Comparison of ENCODE assay signal across 10 mouse cellular contexts in the genomic region with DNA sequence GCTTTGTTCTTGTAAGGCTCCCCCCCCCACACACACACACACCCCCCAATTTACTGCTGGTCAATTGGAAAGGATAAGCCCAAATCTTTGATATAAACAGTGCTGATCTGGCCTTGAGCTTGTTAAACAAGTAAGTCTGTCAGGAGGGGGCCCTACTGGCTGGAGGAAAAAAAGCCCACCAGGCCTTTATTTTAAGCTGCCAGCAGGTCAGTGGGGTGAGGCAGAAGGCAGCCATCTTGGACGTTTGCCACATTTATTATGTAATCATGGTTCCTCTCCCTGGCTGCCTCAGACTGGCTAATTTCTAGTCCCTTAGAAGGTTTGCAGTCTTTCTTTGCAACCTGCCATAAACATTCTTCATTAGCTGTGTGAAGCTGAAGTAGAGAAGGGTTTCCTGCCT.
DNase-seq lines count a peak whose midpoint lies in the region; ATAC-seq and TF ChIP-seq lines count a peak whose summit lies in the region.
"Had no signal": no experiment of that assay in that cellular context is flagged by ENCODE, and none has a peak within 500 bp of the region (broad histone marks: within the 10 kb centered on the region; RNA-seq: fewer than 3 reads in every experiment).

No protein-coding gene starts in this region.

- DNase-seq in heart, adult 9 months (ENCODE audit: low spot score in 2 of 2) = peak; percentile 28 to 44
- DNase-seq in midbrain, postnatal 0 days (ENCODE audit: low spot score) = peak; percentile 39
- DNase-seq in lung, postnatal 36 days = peak; percentile 47
- no peak for DNase-seq in frontal cortex, postnatal 36 days (ENCODE audit: low spot score in 2 of 2)
- DNase-seq in neural tube, embryonic 10.5 days (ENCODE audit: extremely low spot score, low spot score) = no peak
- DNase-seq: adrenal gland, postnatal 10 days had no signal

- no peak for TF ChIP-seq CTCF in midbrain, postnatal 0 days (IDR thresholded peaks at IDR 0.05)

- no peaks in the 10 kb centered on the region for H3K27me3 ChIP-seq in heart, embryonic 11.5 days (ENCODE audit: control insufficient read depth, insufficient read depth, low read length)
- H3K27me3 ChIP-seq in midbrain, postnatal 0 days (ENCODE audit: insufficient read depth, low read length) = no peaks in the 10 kb centered on the region
- no peaks in the 10 kb centered on the region for H3K27me3 ChIP-seq in midbrain, embryonic 16.5 days (ENCODE audit: control insufficient read depth, insufficient read depth, low read depth, low read length)
- H3K27me3 ChIP-seq in forebrain, embryonic 13.5 days = no peaks in the 10 kb centered on the region
- H3K27me3 ChIP-seq: liver, embryonic 15.5 days had no signal

- no peak overlapping the region for H3K9ac ChIP-seq in heart, embryonic 11.5 days (ENCODE audit: low read depth, low read length)
- H3K9ac ChIP-seq in midbrain, postnatal 0 days (replicated peaks; ENCODE audit: low read length, poor library complexity, severe bottlenecking) = no peak overlapping the region
- no peak overlapping the region for H3K9ac ChIP-seq in midbrain, embryonic 16.5 days (ENCODE audit: low read depth, low read length)
- no peak overlapping the region for H3K9ac ChIP-seq in forebrain, embryonic 13.5 days
- H3K9ac ChIP-seq: liver, embryonic 15.5 days had no signal

- H3K36me3 ChIP-seq in heart, embryonic 11.5 days (ENCODE audit: control insufficient read depth, insufficient read depth, low read length) = no peaks in the 10 kb centered on the region
- H3K36me3 ChIP-seq in midbrain, postnatal 0 days (ENCODE audit: insufficient read depth, low read length) = no peaks in the 10 kb centered on the region
- no peaks in the 10 kb centered on the region for H3K36me3 ChIP-seq in midbrain, embryonic 16.5 days (ENCODE audit: control insufficient read depth, insufficient read depth, low read length)
- no peaks in the 10 kb centered on the region for H3K36me3 ChIP-seq in forebrain, embryonic 13.5 days (ENCODE audit: poor library complexity, severe bottlenecking)
- H3K36me3 ChIP-seq: liver, embryonic 15.5 days had no signal

- no peaks in the 10 kb centered on the region for H3K4me1 ChIP-seq in heart, embryonic 11.5 days (ENCODE audit: control insufficient read depth, insufficient read depth, low read length)
- no peaks in the 10 kb centered on the region for H3K4me1 ChIP-seq in midbrain, postnatal 0 days (ENCODE audit: insufficient read depth, low read length)
- peaks cover 8% of the 10 kb centered on the region; the same call in 1 of the 2 replicates for H3K4me1 ChIP-seq in midbrain, embryonic 16.5 days (ENCODE audit: control insufficient read depth, insufficient read depth, low read length)
- H3K4me1 ChIP-seq in forebrain, embryonic 13.5 days = peaks cover 15% of the 10 kb centered on the region

- no peak overlapping the region for H3K27ac ChIP-seq in heart, embryonic 11.5 days (ENCODE audit: low read depth, low read length)
- H3K27ac ChIP-seq in midbrain, postnatal 0 days (ENCODE audit: low read depth, low read length) = no peak overlapping the region
- no peak overlapping the region for H3K27ac ChIP-seq in midbrain, embryonic 16.5 days (ENCODE audit: low read length)
- H3K27ac ChIP-seq in forebrain, embryonic 13.5 days = peak overlapping the region; percentile 75
- H3K27ac ChIP-seq: liver, embryonic 15.5 days had no signal

- ATAC-seq in heart, embryonic 11.5 days (replicated peaks; ENCODE audit: insufficient number of reproducible peaks, low FRiP score, low TSS enrichment) = no peak
- ATAC-seq in midbrain, postnatal 0 days (ENCODE audit: low FRiP score) = no peak
- no peak for ATAC-seq in midbrain, embryonic 16.5 days
- no peak for ATAC-seq in forebrain, embryonic 13.5 days

- no peaks in the 10 kb centered on the region for H3K9me3 ChIP-seq in heart, embryonic 11.5 days (replicated peaks; ENCODE audit: control insufficient read depth, low read length)
- H3K9me3 ChIP-seq in midbrain, postnatal 0 days (ENCODE audit: low read length) = no peaks in the 10 kb centered on the region
- H3K9me3 ChIP-seq in midbrain, embryonic 16.5 days (replicated peaks; ENCODE audit: control insufficient read depth, low read length, poor library complexity, severe bottlenecking) = no peaks in the 10 kb centered on the region
- no peaks in the 10 kb centered on the region for H3K9me3 ChIP-seq in forebrain, embryonic 13.5 days (replicated peaks)
- H3K9me3 ChIP-seq: liver, embryonic 15.5 days had no signal

- H3K4me2 ChIP-seq in heart, embryonic 11.5 days = no peak overlapping the region
- H3K4me2 ChIP-seq in midbrain, postnatal 0 days (ENCODE audit: low read depth, low read length, poor library complexity, severe bottlenecking) = no peak overlapping the region
- H3K4me2 ChIP-seq in midbrain, embryonic 16.5 days (ENCODE audit: low read length) = no peak overlapping the region
- H3K4me2 ChIP-seq in forebrain, embryonic 13.5 days = no peak overlapping the region
- H3K4me2 ChIP-seq: liver, embryonic 15.5 days had no signal

- 36% methylated on average over 1 of the region's 1 CpGs for WGBS in heart, embryonic 11.5 days (ENCODE audit: insufficient replicate concordance)
- WGBS in midbrain, postnatal 0 days = 22% methylated on average over 1 of the region's 1 CpGs
- 25% methylated on average over 1 of the region's 1 CpGs for WGBS in midbrain, embryonic 16.5 days
- WGBS in forebrain, embryonic 13.5 days = 13% methylated on average over 1 of the region's 1 CpGs

- no peak overlapping the region for H3K4me3 ChIP-seq in heart, embryonic 11.5 days (ENCODE audit: low read depth, low read length)
- H3K4me3 ChIP-seq in midbrain, postnatal 0 days (ENCODE audit: low read depth, low read length) = no peak overlapping the region
- no peak overlapping the region for H3K4me3 ChIP-seq in midbrain, embryonic 16.5 days (ENCODE audit: low read depth, low read length)
- no peak overlapping the region for H3K4me3 ChIP-seq in forebrain, embryonic 13.5 days
- H3K4me3 ChIP-seq: liver, embryonic 15.5 days had no signal

Comparison
In these comparisons a context has a peak if more than half of its experiments do, and no peak if none do; other contexts are left out.
1. DNase-seq: peak in heart, adult 9 months (2 of 2), midbrain, postnatal 0 days (single experiment) and lung, postnatal 36 days (single experiment); none in frontal cortex, postnatal 36 days (0 of 2) and neural tube, embryonic 10.5 days (single experiment).